Mouse (Mus musculus) kidney, adult 2 months (tissue): ENCODE results near the gene Derl3. TPM values are rescaled to one million over a fixed set of nuclear protein-coding genes. Genes with fewer than 3 reads are reported as not detected.
"Not testable (repeated sequence)": the region's sequence is repeated elsewhere in the genome, so short reads cannot be mapped to it uniquely, and the experiment has no call there.

ENCODE experiments used
- DNase-seq: peaks from one replicate; pipeline ENCODE4 v3.0.0; 2021
- H3K27ac ChIP-seq: fragments of 200-500 bp; 2 replicates; pipeline ENCODE4 v1.5.1; 2012; ENCODE audit warnings: low read depth, low read length, control low read depth, inconsistent platforms; ENCODE audit not compliant: insufficient read depth
- H3K27me3 ChIP-seq: fragments of 200-500 bp; replicated peaks from 2 replicates; pipeline ENCODE4 v1.6.1; 2012; ENCODE audit warnings: mild to moderate bottlenecking, moderate library complexity, low read length, inconsistent platforms; ENCODE audit not compliant: control insufficient read depth, insufficient read depth
- H3K36me3 ChIP-seq: fragments of 200-500 bp; 2 replicates; pipeline ENCODE4 v1.6.1; 2012; ENCODE audit warnings: mild to moderate bottlenecking, moderate library complexity, low read length, inconsistent platforms; ENCODE audit not compliant: control insufficient read depth, insufficient read depth
- H3K4me1 ChIP-seq: fragments of 200-500 bp; 2 replicates; pipeline ENCODE4 v1.6.1; 2011; ENCODE audit warnings: low read length; ENCODE audit not compliant: control insufficient read depth, insufficient read depth
- H3K4me3 ChIP-seq: fragments of 200-500 bp; 2 replicates; pipeline ENCODE4 v1.5.1; 2011; ENCODE audit warnings: mild to moderate bottlenecking, low read depth, low read length, control low read depth; ENCODE audit not compliant: insufficient read depth
- CTCF ChIP-seq: fragments of 200-500 bp; conservative IDR thresholded peaks from 2 replicates; pipeline ENCODE4 v1.5.1; 2011; ENCODE audit warnings: low read depth, mild to moderate bottlenecking, control low read depth, low read length, moderate library complexity, mixed read lengths; ENCODE audit not compliant: insufficient read depth, insufficient read length
- POLR2A ChIP-seq: fragments of 200-500 bp; IDR thresholded peaks from one replicate; pipeline ENCODE4 v1.6.1; 2011; ENCODE audit warnings: low read depth, low read length, control low read depth
- whole genome bisulfite sequencing: fragments of 180-500 bp; shearing (Covaris S2); methylation state at CpG from one replicate; pipeline ENCODE4 v1.1.7; 2018; 5-methylcytosine and 5-hydroxymethylcytosine counted together
- polyA plus RNA-seq: library from polyadenylated mRNA; depleted of rRNA; stranded (reverse); fragments of >200 nt; gene quantifications from 2 replicates; pipeline ENCODE4 v1.2.3, GENCODE M21; 2012

The Derl3 gene
- polyA plus RNA-seq, 1 experiment = 5.0 TPM

GRCm38 (mm10) chr10:75857598-75857997 lies 35.6 kb upstream of the Derl3 start:
- 74% methylated on average over 4 of the region's 4 CpGs for WGBS
- Histone ChIP-seq H3K27ac (no peak overlapping the region), H3K4me1 (peaks cover 6% of the 10 kb centered on the region; the same call in 1 of the 2 replicates), H3K36me3 (no peaks in the 10 kb centered on the region), H3K27me3 (no peaks in the 10 kb centered on the region), H3K4me3 (no peak overlapping the region)
- peak; percentile 58 for DNase-seq
- TF ChIP-seq CTCF = no peak
- TF ChIP-seq POLR2A = no peak

- H3K4me3 ChIP-seq = peak overlapping the region; percentile 89
- no peaks in the 10 kb centered on the region for H3K36me3 ChIP-seq
- WGBS = 6% methylated on average over 25 of the region's 27 CpGs
- peak; percentile 45 for DNase-seq
- H3K4me1 ChIP-seq = peaks cover 6% of the 10 kb centered on the region; the same call in 1 of the 2 replicates
- no peaks in the 10 kb centered on the region for H3K27me3 ChIP-seq
- TF ChIP-seq CTCF = no peak
- TF ChIP-seq POLR2A = no peak
- no peak overlapping the region; the same call in 1 of the 2 replicates for H3K27ac ChIP-seq
Measured at GRCm38 (mm10) chr10:75859107-75859746, 34.0 kb upstream of the Derl3 start.

- H3K27me3 ChIP-seq, H3K4me1 ChIP-seq, H3K36me3 ChIP-seq: not testable (repeated sequence)
- WGBS = under 1% methylated on average over 46 of the region's 46 CpGs
- Histone ChIP-seq H3K4me3 (peak within 1 kb of the TSS; percentile 89), H3K27ac (peak within 1 kb of the TSS; percentile 71)
- DNase-seq = peak; percentile 91
Measured at GRCm38 (mm10) chr10:75859786-75860470, 33.3 kb upstream of the Derl3 start, which contains the start of gene Mif. TSS of gene Mif (minus strand) at chr10:75860240.

- DNase-seq = no peak
- peaks cover 6% of the 10 kb centered on the region; the same call in 1 of the 2 replicates for H3K4me1 ChIP-seq
- no peak overlapping the region for H3K4me3 ChIP-seq
- no peak overlapping the region for H3K27ac ChIP-seq
- TF ChIP-seq CTCF (no peak), POLR2A (no peak)
- no peaks in the 10 kb centered on the region for H3K36me3 ChIP-seq
- no peaks in the 10 kb centered on the region for H3K27me3 ChIP-seq
- WGBS = 57% methylated on average over 7 of the region's 7 CpGs
Measured at GRCm38 (mm10) chr10:75860746-75861145, 32.5 kb upstream of the Derl3 start.

GRCm38 (mm10) chr10:75861587-75861986 lies 31.6 kb upstream of the Derl3 start:
- no peak for DNase-seq
- Histone ChIP-seq H3K36me3 (no peaks in the 10 kb centered on the region), H3K27me3 (no peaks in the 10 kb centered on the region), H3K27ac (no peak overlapping the region), H3K4me3 (no peak overlapping the region), H3K4me1 (peaks cover 6% of the 10 kb centered on the region; the same call in 1 of the 2 replicates)
- 76% methylated on average over 5 of the region's 5 CpGs for WGBS
- no peak for TF ChIP-seq CTCF
- no peak for TF ChIP-seq POLR2A

- H3K36me3 ChIP-seq = no peaks in the 10 kb centered on the region
- no peak overlapping the region for H3K27ac ChIP-seq
- no peaks in the 10 kb centered on the region for H3K27me3 ChIP-seq
- peaks cover 9% of the 10 kb centered on the region; the same call in 1 of the 2 replicates for H3K4me1 ChIP-seq
- H3K4me3 ChIP-seq = peak overlapping the region; percentile 46
- no peak for TF ChIP-seq POLR2A
- TF ChIP-seq CTCF = no peak
- WGBS = 48% methylated on average over 10 of the region's 10 CpGs
- DNase-seq = no peak
Measured at GRCm38 (mm10) chr10:75872025-75872914, 20.9 kb upstream of the Derl3 start.

GRCm38 (mm10) chr10:75872915-75873542 lies 20.2 kb upstream of the Derl3 start:
- Histone ChIP-seq H3K4me3 (peak overlapping the region; percentile 46), H3K36me3 (no peaks in the 10 kb centered on the region), H3K27me3 (no peaks in the 10 kb centered on the region), H3K27ac (no peak overlapping the region), H3K4me1 (peaks cover 9% of the 10 kb centered on the region; the same call in 1 of the 2 replicates)
- 5% methylated on average over 11 of the region's 11 CpGs for WGBS
- DNase-seq = peak; percentile 79
- TF ChIP-seq CTCF (no peak), POLR2A (no peak)
